Mouse (Mus musculus) embryonic facial prominence, embryonic 10.5 days (tissue): ENCODE measurements at regions not wholly inside any gene's neighbourhood (a gene's known extent, or its start where the extent isn't known, plus 50 kb on each side); places are given as distances from the start of the nearest gene placed in this dataset.

Experiments
- DNase-seq: peaks from one replicate; pipeline ENCODE4 v3.0.0-alpha.2; 2017; ENCODE audit warnings: low spot score
- H3K27ac ChIP-seq: fragments of 300-500 bp; sonication (generic); replicated peaks from 2 replicates; pipeline ENCODE4 v1.5.1; 2016; ENCODE audit warnings: mild to moderate bottlenecking
- H3K27me3 ChIP-seq: fragments of 300-500 bp; sonication (generic); replicated peaks from 2 replicates; pipeline ENCODE4 v1.6.1; 2016; ENCODE audit warnings: low read depth, mild to moderate bottlenecking; ENCODE audit not compliant: poor library complexity, severe bottlenecking
- H3K36me3 ChIP-seq: fragments of 300-500 bp; sonication (generic); replicated peaks from 2 replicates; pipeline ENCODE4 v1.6.1; 2016; ENCODE audit warnings: mild to moderate bottlenecking, moderate library complexity
- H3K4me1 ChIP-seq: fragments of 300-500 bp; sonication (generic); 2 replicates; pipeline ENCODE4 v1.6.1; 2016
- H3K4me3 ChIP-seq: fragments of 300-500 bp; sonication (generic); 2 replicates; pipeline ENCODE4 v1.5.1; 2016; ENCODE audit warnings: mild to moderate bottlenecking, moderate library complexity
- H3K9me3 ChIP-seq: fragments of 300-500 bp; sonication (generic); 2 replicates; pipeline ENCODE4 v1.6.1; 2016; ENCODE audit warnings: mild to moderate bottlenecking
- WGBS: fragments of 180-500 bp; shearing (Covaris S2); methylation state at CpG from one replicate; pipeline ENCODE4 v1.1.7; 2016; 5-methylcytosine and 5-hydroxymethylcytosine counted together

- Histone ChIP-seq H3K27me3 (no peaks in the 10 kb centered on the region), H3K36me3 (no peaks in the 10 kb centered on the region), H3K9me3 (peaks cover 6% of the 10 kb centered on the region; the same call in 1 of the 2 replicates), H3K4me3 (no peak overlapping the region), H3K4me1 (0 out of 2 replicates have a peak, but pooled peaks cover 15% of the 10 kb centered on the region), H3K27ac (no peak overlapping the region)
- 51% methylated on average over 2 of the region's 2 CpGs for WGBS
- DNase-seq, result no peak
Observed at GRCm38 (mm10) chr13:31349671-31350070, 206.3 kb upstream of the Foxq1 start.

- 0 out of 2 replicates have a peak, but pooled peaks cover 15% of the 10 kb centered on the region for H3K4me1 ChIP-seq
- H3K9me3 ChIP-seq, result no peaks in the 10 kb centered on the region
- H3K36me3 ChIP-seq, result no peaks in the 10 kb centered on the region
- H3K27ac ChIP-seq, result no peak overlapping the region
- H3K4me3 ChIP-seq, result no peak overlapping the region
- H3K27me3 ChIP-seq, result no peaks in the 10 kb centered on the region
- DNase-seq, result no peak
Observed at GRCm38 (mm10) chr13:31351481-31351880, 204.5 kb upstream of the Foxq1 start.

- WGBS, result 74% methylated on average over 5 of the region's 5 CpGs
- no peaks in the 10 kb centered on the region for H3K36me3 ChIP-seq
- no peak overlapping the region for H3K27ac ChIP-seq
- H3K9me3 ChIP-seq, result no peaks in the 10 kb centered on the region
- H3K27me3 ChIP-seq, result no peaks in the 10 kb centered on the region
- DNase-seq, result no peak
- H3K4me1 ChIP-seq, result peaks cover 15% of the 10 kb centered on the region; the same call in 1 of the 2 replicates
- no peak overlapping the region for H3K4me3 ChIP-seq
Observed at GRCm38 (mm10) chr13:31352825-31353224, 203.1 kb upstream of the Foxq1 start.

GRCm38 (mm10) chr13:31359353-31359752 is 196.6 kb upstream of the Foxq1 start:
- DNase-seq, result no peak
- H3K27ac ChIP-seq, result no peak overlapping the region
- H3K36me3 ChIP-seq, result no peaks in the 10 kb centered on the region
- 87% methylated on average over 4 of the region's 4 CpGs for WGBS
- H3K9me3 ChIP-seq, result no peaks in the 10 kb centered on the region
- H3K4me1 ChIP-seq, result peaks cover 19% of the 10 kb centered on the region
- H3K27me3 ChIP-seq, result no peaks in the 10 kb centered on the region
- no peak overlapping the region for H3K4me3 ChIP-seq

- H3K36me3 ChIP-seq, result no peaks in the 10 kb centered on the region
- DNase-seq, result peak; percentile 27
- H3K9me3 ChIP-seq, result no peaks in the 10 kb centered on the region
- peak overlapping the region; percentile 37; the same call in 1 of the 2 replicates for H3K27ac ChIP-seq
- no peaks in the 10 kb centered on the region for H3K27me3 ChIP-seq
- 25% methylated on average over 3 of the region's 3 CpGs for WGBS
- no peak overlapping the region for H3K4me3 ChIP-seq
- H3K4me1 ChIP-seq, result peaks cover 20% of the 10 kb centered on the region
Observed at GRCm38 (mm10) chr13:31362386-31362785, 193.5 kb upstream of the Foxq1 start.

GRCm38 (mm10) chr13:31364369-31364768 is 191.6 kb upstream of the Foxq1 start:
- Histone ChIP-seq H3K9me3 (no peaks in the 10 kb centered on the region), H3K36me3 (no peaks in the 10 kb centered on the region), H3K4me3 (no peak overlapping the region), H3K27me3 (no peaks in the 10 kb centered on the region), H3K4me1 (peaks cover 18% of the 10 kb centered on the region), H3K27ac (no peak overlapping the region)
- no peak for DNase-seq
- 77% methylated on average over 4 of the region's 4 CpGs for WGBS

GRCm38 (mm10) chr13:31367226-31367625 is 188.7 kb upstream of the Foxq1 start:
- H3K4me3 ChIP-seq, result no peak overlapping the region
- WGBS, result 92% methylated on average over 3 of the region's 3 CpGs
- no peak for DNase-seq

GRCm38 (mm10) chr13:31369182-31369581 is 186.8 kb upstream of the Foxq1 start:
- H3K4me3 ChIP-seq, result no peak overlapping the region
- no peaks in the 10 kb centered on the region for H3K27me3 ChIP-seq
- no peaks in the 10 kb centered on the region for H3K36me3 ChIP-seq
- DNase-seq, result no peak
- WGBS, result 75% methylated on average over 4 of the region's 4 CpGs
- peaks cover 12% of the 10 kb centered on the region; the same call in 1 of the 2 replicates for H3K4me1 ChIP-seq
- no peaks in the 10 kb centered on the region for H3K9me3 ChIP-seq
- H3K27ac ChIP-seq, result no peak overlapping the region

More at GRCm38 (mm10) chr13:31367226-31367625, 188.7 kb upstream of the Foxq1 start:
- Histone ChIP-seq H3K27ac (no peak overlapping the region), H3K36me3 (no peaks in the 10 kb centered on the region), H3K4me1 (peaks cover 17% of the 10 kb centered on the region), H3K27me3 (no peaks in the 10 kb centered on the region), H3K9me3 (no peaks in the 10 kb centered on the region)

GRCm38 (mm10) chr13:31370873-31371272 is 185.1 kb upstream of the Foxq1 start:
- DNase-seq, result no peak
- Histone ChIP-seq H3K9me3 (no peaks in the 10 kb centered on the region), H3K36me3 (no peaks in the 10 kb centered on the region), H3K27ac (no peak overlapping the region), H3K4me3 (no peak overlapping the region), H3K4me1 (peaks cover 7% of the 10 kb centered on the region; the same call in 1 of the 2 replicates), H3K27me3 (no peaks in the 10 kb centered on the region)
- WGBS, result 67% methylated on average over 6 of the region's 6 CpGs

GRCm38 (mm10) chr13:31374006-31374405 is 181.9 kb upstream of the Foxq1 start:
- H3K36me3 ChIP-seq, result no peaks in the 10 kb centered on the region
- H3K4me1 ChIP-seq, result peaks cover 7% of the 10 kb centered on the region; the same call in 1 of the 2 replicates
- H3K27me3 ChIP-seq, result no peaks in the 10 kb centered on the region
- no peaks in the 10 kb centered on the region for H3K9me3 ChIP-seq
- H3K4me3 ChIP-seq, result no peak overlapping the region
- no peak for DNase-seq
- no peak overlapping the region for H3K27ac ChIP-seq
- WGBS, result 57% methylated on average over 5 of the region's 5 CpGs

GRCm38 (mm10) chr13:31393421-31394215 is 162.3 kb upstream of the Foxq1 start:
- Histone ChIP-seq H3K4me1 (peaks cover 22% of the 10 kb centered on the region), H3K4me3 (no peak overlapping the region), H3K27me3 (peaks cover 6% of the 10 kb centered on the region; the same call in 1 of the 2 replicates), H3K36me3 (no peaks in the 10 kb centered on the region), H3K27ac (no peak overlapping the region), H3K9me3 (no peaks in the 10 kb centered on the region)
- WGBS, result 69% methylated on average over 4 of the region's 4 CpGs
- no peak for DNase-seq

- Histone ChIP-seq H3K27me3 (peaks cover 26% of the 10 kb centered on the region), H3K4me3 (no peak overlapping the region), H3K36me3 (no peaks in the 10 kb centered on the region), H3K4me1 (peaks cover 24% of the 10 kb centered on the region), H3K9me3 (no peaks in the 10 kb centered on the region), H3K27ac (no peak overlapping the region)
- peak; percentile 16 for DNase-seq
- WGBS, result 68% methylated on average over 5 of the region's 5 CpGs
Observed at GRCm38 (mm10) chr13:31396216-31396910, 159.6 kb upstream of the Foxq1 start.

GRCm38 (mm10) chr13:31397246-31397645 is 158.7 kb upstream of the Foxq1 start:
- Histone ChIP-seq H3K27ac (no peak overlapping the region), H3K9me3 (no peaks in the 10 kb centered on the region), H3K4me1 (peaks cover 27% of the 10 kb centered on the region), H3K4me3 (no peak overlapping the region), H3K36me3 (no peaks in the 10 kb centered on the region), H3K27me3 (peaks cover 33% of the 10 kb centered on the region)
- 32% methylated on average over 10 of the region's 10 CpGs for WGBS
- peak; percentile 68 for DNase-seq
